Mouse (Mus musculus): Measurements from ENCODE around the gene Fam110c.

The Fam110c gene

GRCm38 (mm10) chr12:31101821-31102220 lies 28.2 kb downstream of the Fam110c start:
- no peak for DNase-seq (ENCODE audit: low spot score)

GRCm38 (mm10) chr12:31116005-31116466 lies 42.4 kb downstream of the Fam110c start:
- peak; percentile 52 for DNase-seq (ENCODE audit: low spot score)

- DNase-seq (ENCODE audit: low spot score) = no peak
These were observed 46.9 kb downstream of the Fam110c start for GRCm38 (mm10) chr12:31120535-31120934.

- DNase-seq (ENCODE audit: low spot score) = no peak
These were observed 49.4 kb downstream of the Fam110c start for GRCm38 (mm10) chr12:31122892-31123622.

GRCm38 (mm10) chr12:31126071-31126470 lies 52.4 kb downstream of the Fam110c start:
- DNase-seq (ENCODE audit: low spot score) = no peak

- DNase-seq (ENCODE audit: low spot score) = no peak
These were observed 55.9 kb downstream of the Fam110c start for GRCm38 (mm10) chr12:31129548-31129947.

Data from lung, postnatal 25 days (tissue).